Mouse (Mus musculus) neural tube, embryonic 12.5 days (tissue): ENCODE results near the gene Nhsl1. TPM values are rescaled to one million over a fixed set of nuclear protein-coding genes. Genes with fewer than 3 reads are reported as not detected.

ENCODE experiments used
- ATAC-seq: fragments of 200-750 bp; cut with Nextera tagmentation; 2 replicates; pipeline ENCODE4 v1.8.0; 2017; ENCODE audit warnings: low read depth, mild to moderate bottlenecking, moderate TSS enrichment, moderate library complexity; ENCODE audit not compliant: low FRiP score
- H3K27ac ChIP-seq: fragments of 300-500 bp; sonication (generic); 2 replicates; pipeline ENCODE4 v1.5.1; 2016
- H3K27me3 ChIP-seq: fragments of 300-500 bp; sonication (generic); replicated peaks from 2 replicates; pipeline ENCODE4 v1.6.1; 2016; ENCODE audit warnings: mild to moderate bottlenecking
- H3K36me3 ChIP-seq: fragments of 300-500 bp; sonication (generic); 2 replicates; pipeline ENCODE4 v1.6.1; 2016; ENCODE audit warnings: mild to moderate bottlenecking
- H3K4me1 ChIP-seq: fragments of 300-500 bp; sonication (generic); 2 replicates; pipeline ENCODE4 v1.6.1; 2016
- H3K4me2 ChIP-seq: fragments of 300-500 bp; sonication (generic); replicated peaks from 2 replicates; pipeline ENCODE4 v1.6.1; 2016; ENCODE audit warnings: mild to moderate bottlenecking
- H3K4me3 ChIP-seq: fragments of 300-500 bp; sonication (generic); 2 replicates; pipeline ENCODE4 v1.5.1; 2016
- H3K9ac ChIP-seq: fragments of 300-500 bp; sonication (generic); 2 replicates; pipeline ENCODE4 v1.6.1; 2016; ENCODE audit warnings: mild to moderate bottlenecking
- H3K9me3 ChIP-seq: fragments of 300-500 bp; sonication (generic); 2 replicates; pipeline ENCODE4 v1.6.1; 2016; ENCODE audit warnings: mild to moderate bottlenecking
- WGBS: fragments of 180-500 bp; shearing (Covaris S2); methylation state at CpG from one replicate; pipeline ENCODE4 v1.1.7; 2016; 5-methylcytosine and 5-hydroxymethylcytosine counted together
- polyA plus RNA-seq: library from polyadenylated mRNA; unstranded; fragments of >200 nt; fragmentation: Nextera tagmentation; extraction: Ambion mirVana; gene quantifications from 2 replicates; pipeline ENCODE4 v1.2.1, GENCODE M21; 2016

Gene Nhsl1
- polyA plus RNA-seq, 1 experiment from 2014 or later = 18.9 TPM

DNA sequence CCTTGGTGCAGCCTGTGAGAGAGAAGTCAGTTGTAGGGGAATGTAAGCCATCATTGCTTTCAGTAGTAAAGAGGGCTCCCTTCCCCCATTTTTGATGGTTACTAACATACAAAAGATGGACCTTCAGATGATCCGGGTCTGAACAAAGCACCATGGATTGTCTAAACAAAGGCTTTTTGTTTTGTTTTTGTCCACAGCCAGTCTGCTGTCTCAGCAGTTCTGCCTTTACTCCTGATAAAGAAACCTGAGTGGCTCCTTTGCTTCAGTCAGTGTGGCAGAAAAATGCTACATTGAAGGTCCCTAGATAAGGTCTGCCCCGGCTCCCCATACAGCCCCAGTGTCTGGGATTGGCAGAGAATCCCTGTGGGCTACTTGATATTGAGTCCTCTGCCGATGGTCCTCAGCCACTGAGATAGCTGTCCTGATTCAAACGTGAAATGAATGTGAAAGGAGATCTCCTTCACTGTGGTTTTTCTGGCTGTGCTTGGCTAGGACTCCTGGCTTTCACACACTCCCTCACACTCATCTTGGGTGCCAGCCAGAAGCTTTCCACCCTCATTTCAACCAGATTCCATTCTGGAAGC lies 163.9 kb downstream of the Nhsl1 start:
- Histone ChIP-seq H3K4me1 (peaks cover 16% of the 10 kb centered on the region), H3K27me3 (no peaks in the 10 kb centered on the region), H3K4me3 (no peak overlapping the region), H3K36me3 (peaks cover 11% of the 10 kb centered on the region), H3K9ac (no peak overlapping the region), H3K27ac (0 out of 2 replicates have a peak overlapping the region, but pooled peaks have one; percentile 42), H3K9me3 (no peaks in the 10 kb centered on the region), H3K4me2 (peak overlapping the region; percentile 30)
- 16% methylated on average over 4 of the region's 4 CpGs for WGBS
- peak; percentile 55 for ATAC-seq

DNA sequence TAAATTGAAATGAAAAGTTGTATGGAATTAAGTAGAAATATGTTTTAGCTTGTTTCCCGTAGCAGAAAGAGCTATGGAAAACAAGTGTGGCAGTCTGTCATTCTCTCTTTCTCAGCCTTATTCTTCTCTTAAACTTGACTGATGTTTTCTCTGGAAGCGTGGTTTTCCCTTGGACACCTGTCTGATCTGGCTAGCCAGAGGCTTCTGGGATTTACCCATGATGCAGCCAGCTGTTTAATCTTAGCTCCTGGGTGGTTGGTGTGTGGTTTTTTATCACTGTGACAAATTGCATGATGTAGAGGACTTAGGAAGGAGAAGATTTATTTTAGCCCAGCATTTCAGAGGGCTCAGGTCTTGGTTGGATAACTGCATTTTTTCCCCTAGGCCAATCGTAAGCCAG lies 164.9 kb downstream of the Nhsl1 start:
- H3K4me1 ChIP-seq = peaks cover 16% of the 10 kb centered on the region
- H3K4me3 ChIP-seq = no peak overlapping the region
- no peak overlapping the region for H3K27ac ChIP-seq
- H3K36me3 ChIP-seq = peaks cover 7% of the 10 kb centered on the region; the same call in 1 of the 2 replicates
- WGBS = 71% methylated on average over 3 of the region's 3 CpGs
- no peak overlapping the region for H3K9ac ChIP-seq
- no peak overlapping the region for H3K4me2 ChIP-seq
- no peak for ATAC-seq
- no peaks in the 10 kb centered on the region for H3K9me3 ChIP-seq
- H3K27me3 ChIP-seq = no peaks in the 10 kb centered on the region

GRCm38 (mm10) chr10:18484731-18485130 lies 165.9 kb downstream of the Nhsl1 start:
- H3K9ac ChIP-seq = no peak overlapping the region
- H3K27me3 ChIP-seq = no peaks in the 10 kb centered on the region
- H3K4me2 ChIP-seq = no peak overlapping the region
- ATAC-seq = no peak
- H3K9me3 ChIP-seq = no peaks in the 10 kb centered on the region
- no peak overlapping the region for H3K27ac ChIP-seq
- no peak overlapping the region for H3K4me3 ChIP-seq
- WGBS = 94% methylated on average over 5 of the region's 5 CpGs
- H3K36me3 ChIP-seq = no peaks in the 10 kb centered on the region
- peaks cover 16% of the 10 kb centered on the region for H3K4me1 ChIP-seq

GRCm38 (mm10) chr10:18488239-18488803 lies 169.5 kb downstream of the Nhsl1 start:
- H3K36me3 ChIP-seq = no peaks in the 10 kb centered on the region
- no peaks in the 10 kb centered on the region for H3K4me1 ChIP-seq
- ATAC-seq = no peak
- H3K9ac ChIP-seq = no peak overlapping the region
- no peaks in the 10 kb centered on the region for H3K27me3 ChIP-seq
- H3K27ac ChIP-seq = no peak overlapping the region
- H3K9me3 ChIP-seq = no peaks in the 10 kb centered on the region
- WGBS = 78% methylated on average over 7 of the region's 7 CpGs
- no peak overlapping the region for H3K4me2 ChIP-seq
- no peak overlapping the region for H3K4me3 ChIP-seq

DNA sequence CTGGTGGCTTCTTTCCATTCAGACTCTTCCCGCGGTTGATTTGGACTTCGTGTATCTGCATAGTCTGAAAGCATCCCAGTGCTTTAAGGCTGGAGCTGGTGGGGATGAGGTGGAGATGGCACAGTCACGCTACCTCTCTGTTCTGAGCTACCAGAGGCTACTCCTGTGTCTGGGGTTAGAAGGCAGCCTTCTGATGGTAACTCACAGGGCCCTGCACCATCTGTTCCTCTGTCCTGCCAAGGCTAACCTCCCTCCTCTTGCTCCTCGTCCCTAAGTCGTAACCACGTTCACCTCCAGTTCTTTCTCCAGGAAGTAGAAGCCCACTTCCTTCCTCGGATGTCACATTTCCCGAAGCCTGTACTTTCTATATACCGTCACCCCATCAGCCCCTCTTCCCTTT lies 171.2 kb downstream of the Nhsl1 start:
- Histone ChIP-seq H3K9me3 (no peaks in the 10 kb centered on the region), H3K9ac (no peak overlapping the region), H3K27ac (no peak overlapping the region), H3K4me3 (no peak overlapping the region), H3K4me2 (no peak overlapping the region), H3K4me1 (no peaks in the 10 kb centered on the region), H3K36me3 (no peaks in the 10 kb centered on the region), H3K27me3 (no peaks in the 10 kb centered on the region)
- WGBS = 88% methylated on average over 10 of the region's 10 CpGs
- ATAC-seq = no peak

DNA sequence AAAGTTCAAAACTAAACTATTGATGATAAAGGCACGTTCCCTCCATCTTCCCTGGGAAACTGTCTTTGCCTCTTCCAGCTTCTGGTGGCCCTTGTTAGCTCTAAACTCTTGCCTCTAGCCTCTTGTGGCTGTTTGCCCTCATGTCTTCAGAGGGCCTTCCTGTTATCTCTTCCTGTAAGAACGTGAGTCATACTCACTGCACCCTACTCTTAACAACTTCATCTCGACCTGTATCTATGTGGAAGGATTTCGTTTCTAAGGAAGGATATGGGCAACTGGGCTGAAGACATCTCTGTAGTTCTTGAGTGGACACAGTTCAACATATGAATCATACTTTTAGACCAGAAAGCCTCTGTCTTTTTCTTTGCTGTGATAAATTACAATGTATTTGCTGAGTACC lies 173.2 kb downstream of the Nhsl1 start:
- no peaks in the 10 kb centered on the region for H3K36me3 ChIP-seq
- H3K4me3 ChIP-seq = no peak overlapping the region
- no peak overlapping the region for H3K4me2 ChIP-seq
- H3K9ac ChIP-seq = no peak overlapping the region
- H3K27me3 ChIP-seq = no peaks in the 10 kb centered on the region
- no peaks in the 10 kb centered on the region for H3K4me1 ChIP-seq
- 87% methylated on average over 4 of the region's 4 CpGs for WGBS
- H3K27ac ChIP-seq = no peak overlapping the region
- no peak for ATAC-seq
- H3K9me3 ChIP-seq = no peaks in the 10 kb centered on the region

DNA sequence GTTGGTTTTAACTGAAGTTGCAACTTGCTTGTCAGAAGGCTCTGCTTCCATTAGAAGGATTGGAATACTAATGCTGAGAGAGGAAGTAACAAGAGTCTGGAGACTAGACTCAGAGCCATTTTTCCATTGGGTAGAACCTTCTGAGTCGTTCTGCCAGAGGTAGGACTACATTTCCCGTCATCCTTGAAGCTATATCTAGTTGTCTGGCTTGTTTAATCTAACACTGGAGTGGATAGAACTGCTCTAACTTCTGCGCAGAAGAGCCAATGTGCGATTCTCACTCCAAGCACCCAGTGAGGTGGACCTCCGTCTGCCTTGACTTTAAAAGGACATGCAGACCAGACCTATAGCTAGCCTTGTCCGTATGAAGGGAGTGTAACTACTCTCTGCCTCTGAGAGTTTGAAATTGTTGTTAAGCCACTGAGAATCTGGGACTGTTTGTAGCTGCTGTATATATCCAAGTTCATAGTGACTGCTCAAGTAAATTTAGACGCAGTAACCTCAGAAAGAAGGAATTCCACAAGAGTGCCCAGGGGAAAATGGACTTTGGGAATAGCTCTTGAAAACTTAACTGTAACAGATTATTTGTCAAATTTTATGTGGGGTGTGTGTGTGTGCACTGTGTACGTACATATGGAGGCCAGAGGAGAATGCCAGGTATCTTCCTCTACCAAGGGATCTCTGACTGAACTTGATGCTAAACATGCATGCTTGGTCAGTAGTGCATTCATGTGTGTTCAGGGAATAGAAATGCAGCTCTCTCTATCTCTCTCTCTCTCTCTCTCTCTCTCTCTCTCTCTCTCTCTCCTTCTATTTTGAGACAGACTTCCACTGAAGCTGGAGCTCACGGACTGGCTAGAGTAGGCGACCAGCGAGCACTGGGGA lies 174.5 kb downstream of the Nhsl1 start:
- 91% methylated on average over 11 of the region's 11 CpGs for WGBS
- H3K9ac ChIP-seq = no peak overlapping the region
- no peaks in the 10 kb centered on the region for H3K4me1 ChIP-seq
- no peaks in the 10 kb centered on the region for H3K9me3 ChIP-seq
- no peaks in the 10 kb centered on the region for H3K27me3 ChIP-seq
- no peak overlapping the region for H3K4me2 ChIP-seq
- no peak overlapping the region for H3K27ac ChIP-seq
- no peak for ATAC-seq
- peaks cover 4% of the 10 kb centered on the region; the same call in 1 of the 2 replicates for H3K36me3 ChIP-seq
- H3K4me3 ChIP-seq = no peak overlapping the region

DNA sequence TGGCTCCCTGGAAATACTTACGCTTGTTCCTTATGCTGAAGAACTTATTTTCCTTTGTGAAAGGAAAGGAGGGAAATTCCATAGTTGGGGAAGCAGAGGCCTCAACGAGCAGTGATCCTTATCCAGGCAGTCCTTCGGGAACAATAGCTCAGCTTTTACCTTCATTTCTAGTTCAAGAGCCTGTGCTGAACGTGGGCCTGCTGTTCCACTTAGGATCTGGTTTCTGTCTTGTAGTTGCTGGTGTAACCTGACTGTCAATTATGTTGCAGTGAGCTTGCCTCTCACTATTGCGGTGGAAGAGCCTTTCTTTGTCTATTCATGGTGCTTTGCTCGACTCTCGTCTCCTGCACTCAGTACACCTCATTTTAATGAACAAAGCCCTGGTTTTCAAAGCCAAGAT lies 175.5 kb downstream of the Nhsl1 start:
- peaks cover 12% of the 10 kb centered on the region for H3K36me3 ChIP-seq
- no peaks in the 10 kb centered on the region for H3K27me3 ChIP-seq
- 60% methylated on average over 7 of the region's 7 CpGs for WGBS
- H3K27ac ChIP-seq = no peak overlapping the region
- H3K4me2 ChIP-seq = no peak overlapping the region
- no peak overlapping the region for H3K9ac ChIP-seq
- H3K4me1 ChIP-seq = no peaks in the 10 kb centered on the region
- ATAC-seq = no peak
- no peak overlapping the region for H3K4me3 ChIP-seq
- H3K9me3 ChIP-seq = no peaks in the 10 kb centered on the region

- no peak overlapping the region for H3K27ac ChIP-seq
- ATAC-seq = no peak
- no peak overlapping the region for H3K9ac ChIP-seq
- peaks cover 31% of the 10 kb centered on the region for H3K36me3 ChIP-seq
- no peaks in the 10 kb centered on the region for H3K4me1 ChIP-seq
- no peak overlapping the region for H3K4me2 ChIP-seq
- whole genome bisulfite sequencing = 75% methylated on average over 7 of the region's 7 CpGs
- no peaks in the 10 kb centered on the region for H3K9me3 ChIP-seq
- H3K27me3 ChIP-seq = no peaks in the 10 kb centered on the region
- no peak overlapping the region for H3K4me3 ChIP-seq
These were observed 178.3 kb downstream of the Nhsl1 start for GRCm38 (mm10) chr10:18497066-18497465.

GRCm38 (mm10) chr10:18501997-18502396 lies 183.2 kb downstream of the Nhsl1 start:
- no peak overlapping the region for H3K27ac ChIP-seq
- no peak overlapping the region for H3K9ac ChIP-seq
- no peak overlapping the region for H3K4me3 ChIP-seq
- WGBS = 35% methylated on average over 3 of the region's 3 CpGs
- H3K4me2 ChIP-seq = no peak overlapping the region
- H3K27me3 ChIP-seq = no peaks in the 10 kb centered on the region
- H3K36me3 ChIP-seq = peaks cover 33% of the 10 kb centered on the region
- H3K4me1 ChIP-seq = peaks cover 15% of the 10 kb centered on the region
- no peak for ATAC-seq
- no peaks in the 10 kb centered on the region for H3K9me3 ChIP-seq

- Histone ChIP-seq H3K27me3 (no peaks in the 10 kb centered on the region), H3K36me3 (peaks cover 13% of the 10 kb centered on the region), H3K27ac (no peak overlapping the region), H3K9me3 (no peaks in the 10 kb centered on the region), H3K4me3 (no peak overlapping the region), H3K9ac (no peak overlapping the region), H3K4me2 (no peak overlapping the region), H3K4me1 (peaks cover 23% of the 10 kb centered on the region)
- no peak for ATAC-seq
- 69% methylated on average over 10 of the region's 10 CpGs for WGBS
These were observed 186.9 kb downstream of the Nhsl1 start for GRCm38 (mm10) chr10:18505690-18506089.

GRCm38 (mm10) chr10:18506501-18506946 lies 187.7 kb downstream of the Nhsl1 start:
- no peaks in the 10 kb centered on the region for H3K9me3 ChIP-seq
- no peak overlapping the region for H3K4me2 ChIP-seq
- 0 out of 2 replicates have a peak, but pooled peaks have one; percentile 31 for ATAC-seq
- WGBS = 48% methylated on average over 6 of the region's 6 CpGs
- no peak overlapping the region for H3K4me3 ChIP-seq
- H3K36me3 ChIP-seq = peaks cover 6% of the 10 kb centered on the region
- no peak overlapping the region for H3K27ac ChIP-seq
- no peak overlapping the region for H3K9ac ChIP-seq
- H3K27me3 ChIP-seq = no peaks in the 10 kb centered on the region
- peaks cover 23% of the 10 kb centered on the region for H3K4me1 ChIP-seq
